Mouse (Mus musculus): ENCODE results near the gene Coa5.

Gene Coa5

DNA sequence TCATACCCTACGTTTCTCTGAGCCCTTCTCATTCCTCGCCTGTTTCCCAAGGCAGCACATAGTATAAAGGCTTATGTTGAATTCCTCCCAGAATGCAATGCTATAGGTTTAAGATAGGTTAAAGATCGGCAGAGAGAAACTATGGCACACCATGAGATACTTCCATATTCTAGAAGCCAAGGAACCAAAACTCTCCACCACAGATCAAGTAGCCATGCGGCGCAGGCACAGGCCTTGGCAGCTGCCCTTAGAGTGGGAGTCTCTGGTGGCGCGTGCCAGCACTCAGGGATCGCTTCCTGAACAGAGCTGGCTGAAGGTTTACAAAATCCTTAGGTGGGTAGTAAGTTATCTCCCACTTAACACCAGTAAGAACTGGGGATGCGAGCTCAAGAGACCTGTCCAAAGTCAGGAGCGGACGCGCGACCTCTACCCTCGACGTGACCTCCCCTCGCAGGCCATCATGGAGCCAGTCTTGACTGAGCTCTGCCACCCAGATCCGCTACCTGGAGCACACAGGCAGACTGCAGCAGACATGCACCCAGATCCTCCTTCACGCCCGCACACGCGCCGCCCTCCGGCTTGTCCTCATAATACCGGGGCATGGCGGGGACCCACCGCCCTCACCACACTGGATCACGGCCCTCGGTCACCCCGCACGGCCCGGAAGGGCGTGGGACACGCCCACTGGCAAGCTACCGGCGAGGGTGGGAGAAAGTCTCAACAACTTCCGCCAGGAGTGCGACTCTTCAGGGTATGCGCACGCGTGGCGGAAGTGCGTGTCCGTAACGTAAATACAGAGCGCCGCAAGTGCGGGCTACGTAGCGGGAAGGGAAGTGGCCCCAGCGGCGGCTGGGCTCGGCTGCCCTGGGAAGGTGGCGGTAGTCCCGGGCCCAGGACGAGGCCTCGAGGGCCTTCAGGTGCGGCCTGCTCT, at the start of gene Coa5, which contains the start of gene Unc50:
Gene Coa5 (minus strand): TSS at position 738 of the 931 bp plus-strand sequence.
Gene Unc50 (plus strand): TSS at position 774 of the 931 bp plus-strand sequence.
- peak; percentile 87 for DNase-seq (ENCODE audit: low spot score)

DNA sequence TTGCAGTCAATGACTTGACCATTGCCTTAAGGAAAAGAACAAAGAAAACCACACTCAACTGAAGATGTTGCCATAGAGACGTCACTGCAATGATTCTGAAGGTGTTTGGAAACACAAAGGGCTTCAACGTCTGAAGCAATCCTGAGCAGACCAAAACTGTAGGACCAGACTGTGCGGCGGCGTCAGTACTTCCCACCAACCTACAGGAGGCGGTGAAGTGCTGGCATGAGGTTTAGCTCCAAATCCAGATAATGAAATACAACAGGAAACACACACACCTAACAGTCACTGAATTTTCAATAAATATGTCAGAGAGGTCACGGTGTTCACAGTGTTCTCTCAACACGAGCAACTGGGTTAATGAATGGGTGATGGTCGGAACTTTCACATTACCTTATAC, 49.2 kb upstream of the Coa5 start:
- DNase-seq (ENCODE audit: low spot score), result no peak

DNA sequence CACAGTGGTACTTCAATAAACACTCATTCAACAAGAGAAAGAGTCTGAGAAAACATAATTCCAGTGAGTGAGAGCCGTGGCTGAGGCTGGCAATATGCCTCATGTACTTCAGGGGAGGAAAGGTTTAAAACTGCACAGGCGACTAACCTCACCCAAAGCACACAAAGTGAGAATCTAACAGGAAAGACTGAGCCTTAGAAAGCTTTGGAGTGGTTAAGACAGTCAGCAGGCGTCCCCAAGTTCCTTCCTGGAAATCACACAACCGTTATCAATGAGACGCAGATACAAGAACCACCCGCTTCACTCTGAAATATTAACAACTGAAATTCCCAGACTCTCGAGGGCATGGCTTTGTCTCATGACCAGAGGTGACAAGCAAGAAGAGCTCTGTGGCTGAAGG, 48.5 kb upstream of the Coa5 start:
- no peak for DNase-seq (ENCODE audit: low spot score)

DNA sequence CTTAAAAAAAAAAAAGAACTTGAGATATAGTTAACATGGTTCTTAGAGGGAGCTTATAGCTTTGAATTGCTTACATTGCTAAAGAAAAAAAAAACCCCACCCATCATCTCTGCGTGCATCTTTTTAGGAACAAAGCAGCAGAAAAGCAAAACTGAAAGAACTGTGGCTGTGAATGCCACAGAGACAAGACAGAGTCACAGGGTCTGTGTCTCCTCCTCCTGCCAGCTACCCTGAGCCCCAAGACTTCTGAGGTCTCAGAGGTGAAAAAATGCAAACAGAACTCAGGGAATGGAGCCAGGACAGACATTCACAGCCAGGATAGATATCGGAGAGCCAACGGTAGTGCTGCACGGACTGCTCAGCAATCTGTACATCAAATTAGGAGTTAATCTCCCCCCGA, 48.0 kb upstream of the Coa5 start:
- no peak for DNase-seq (ENCODE audit: low spot score)

DNA sequence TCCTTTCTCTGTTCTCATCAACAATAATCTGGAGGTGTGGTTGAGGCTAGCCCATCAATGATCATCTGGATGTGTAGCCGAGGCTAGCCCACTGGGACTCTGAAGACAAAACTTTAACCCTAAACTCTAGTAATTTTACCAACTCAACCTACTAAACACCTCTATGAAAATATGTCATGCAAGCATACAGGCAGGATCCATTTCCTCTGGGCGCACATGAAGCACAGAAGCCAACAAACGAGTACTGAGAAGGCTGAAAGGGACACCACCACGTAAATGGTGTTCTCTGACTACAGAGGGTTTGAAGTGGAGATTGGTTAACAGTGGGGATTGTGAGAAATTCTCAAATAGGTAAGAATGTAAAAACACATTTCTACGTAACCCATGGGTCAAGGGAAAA, 47.3 kb upstream of the Coa5 start:
- DNase-seq (ENCODE audit: low spot score), result no peak

DNA sequence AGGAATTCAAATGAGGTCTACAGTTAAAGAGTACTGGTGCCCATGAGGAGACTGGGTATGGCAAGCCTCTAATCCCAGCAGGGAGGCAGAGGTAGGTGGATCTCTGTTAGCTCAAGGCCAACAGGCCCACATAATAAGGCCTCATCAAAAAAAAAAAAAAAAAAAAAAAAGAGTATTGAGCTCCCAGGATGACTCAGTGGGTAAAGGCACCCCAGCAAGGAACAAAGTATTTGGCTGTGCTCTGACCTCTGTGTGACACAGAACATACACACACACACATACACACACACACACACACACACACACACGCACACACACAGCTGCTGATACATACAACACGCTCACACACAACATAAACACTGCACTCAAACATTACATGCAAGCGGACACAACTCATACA, 45.4 kb upstream of the Coa5 start:
- DNase-seq (ENCODE audit: low spot score), result no peak

DNA sequence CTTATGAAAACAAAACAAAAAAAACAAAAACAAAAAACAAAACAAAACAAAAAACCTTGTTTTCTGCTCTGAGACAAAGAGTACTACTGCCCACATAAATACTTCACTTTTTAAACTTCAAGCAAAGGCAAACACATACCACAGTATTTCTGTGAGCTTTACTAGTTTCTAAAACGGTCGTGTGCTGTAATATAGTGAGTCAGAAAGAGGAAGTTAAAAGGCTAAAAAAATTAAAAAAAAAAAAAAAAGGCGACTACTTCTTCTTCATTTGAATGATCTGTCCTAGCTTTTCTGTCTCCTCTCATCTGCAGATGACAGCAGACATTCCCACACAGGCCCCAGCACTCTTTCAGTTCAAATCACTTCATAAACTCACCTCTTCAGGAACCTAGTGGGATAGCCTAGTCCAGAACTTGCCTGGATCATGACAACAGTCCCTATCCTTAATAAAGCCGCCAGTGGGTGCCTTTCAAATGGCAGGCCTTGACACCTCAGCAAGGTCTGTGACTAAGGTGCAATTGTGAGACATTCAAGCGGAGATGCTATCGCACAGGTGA, 44.8 kb upstream of the Coa5 start:
- no peak for DNase-seq (ENCODE audit: low spot score)

DNA sequence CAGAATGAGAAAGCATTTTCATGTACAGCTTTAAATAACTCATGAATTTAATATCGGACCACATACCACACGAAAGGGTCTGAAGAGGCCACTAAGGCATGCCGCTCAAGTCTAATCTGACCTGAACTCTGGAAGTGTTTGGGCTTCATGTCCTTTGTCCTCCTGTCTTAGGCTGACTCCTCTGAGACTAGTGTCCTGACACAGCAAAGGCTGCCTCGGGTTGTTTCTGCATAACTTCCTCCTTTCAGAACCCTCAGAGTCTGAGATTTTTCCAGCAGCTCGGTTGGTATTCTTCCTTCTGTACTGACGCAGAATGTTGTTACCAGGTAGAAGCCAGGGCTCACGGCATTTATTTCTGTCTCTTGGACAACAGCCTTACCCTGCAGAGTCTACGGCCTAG, 44.1 kb upstream of the Coa5 start:
- DNase-seq (ENCODE audit: low spot score), result no peak

DNA sequence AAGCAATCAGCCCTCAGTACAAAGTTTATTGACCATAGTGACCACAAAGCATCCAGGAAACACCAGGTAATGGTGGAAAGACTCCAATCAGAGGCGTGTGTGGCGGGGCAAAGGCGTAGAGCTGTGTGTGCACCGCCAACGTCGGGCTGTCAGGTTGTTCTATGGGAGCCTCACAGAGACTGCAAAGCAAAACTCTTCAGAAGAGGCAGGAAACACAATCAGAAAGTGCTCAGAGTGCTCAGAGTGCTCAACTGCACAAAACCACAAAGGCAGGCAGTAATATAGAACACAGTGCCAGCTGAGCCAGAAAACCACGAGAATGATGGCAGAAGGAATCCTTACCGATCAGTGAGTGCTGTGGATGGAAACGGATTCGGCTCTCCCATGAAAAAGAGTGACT, 43.3 kb upstream of the Coa5 start:
- no peak for DNase-seq (ENCODE audit: low spot score)

DNA sequence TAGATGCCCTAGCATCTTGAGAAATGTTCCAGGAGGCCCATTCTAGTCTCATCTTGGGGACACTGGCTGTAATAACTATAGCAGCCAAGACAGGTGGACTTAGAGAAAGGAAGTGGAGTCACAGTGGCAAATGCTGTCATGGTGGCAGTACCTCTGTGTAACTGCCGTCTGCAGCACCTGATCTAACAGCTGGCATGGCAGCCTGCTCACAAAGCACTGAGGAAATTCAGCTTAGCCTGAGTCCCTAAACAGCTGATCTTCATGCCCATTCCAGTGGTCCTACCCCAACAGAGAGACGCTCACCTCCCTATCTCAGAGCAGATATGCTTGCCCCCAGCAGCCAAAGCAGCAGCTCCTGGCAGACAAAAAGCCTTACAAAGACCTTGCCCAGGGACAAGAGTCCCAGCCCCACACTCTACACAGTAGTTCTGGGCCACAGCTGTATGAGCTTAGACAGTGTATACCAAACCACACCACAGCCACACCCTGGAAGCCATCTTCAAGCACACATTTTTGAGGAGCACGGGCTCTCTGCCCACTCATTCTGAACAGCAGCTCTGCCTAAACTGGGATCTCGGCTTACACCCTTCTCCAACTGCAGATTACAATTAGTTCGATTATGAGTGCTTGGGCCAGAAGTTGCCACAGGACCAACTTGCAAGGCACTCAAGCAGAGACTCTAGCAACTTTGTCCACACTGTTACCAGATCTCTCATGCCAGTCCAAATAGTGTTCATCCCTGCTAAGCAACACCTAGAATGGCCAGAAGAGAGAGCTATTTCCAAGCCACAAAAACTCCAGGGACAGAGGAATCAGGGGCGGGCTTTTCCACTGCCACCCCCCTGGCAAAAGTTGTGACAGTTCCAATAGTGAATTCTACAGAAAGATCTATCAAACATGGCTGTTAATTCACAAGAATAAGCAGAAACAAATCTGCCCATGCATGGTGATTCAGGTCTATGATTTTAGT, 41.6 kb upstream of the Coa5 start:
- DNase-seq (ENCODE audit: low spot score), result no peak

DNA sequence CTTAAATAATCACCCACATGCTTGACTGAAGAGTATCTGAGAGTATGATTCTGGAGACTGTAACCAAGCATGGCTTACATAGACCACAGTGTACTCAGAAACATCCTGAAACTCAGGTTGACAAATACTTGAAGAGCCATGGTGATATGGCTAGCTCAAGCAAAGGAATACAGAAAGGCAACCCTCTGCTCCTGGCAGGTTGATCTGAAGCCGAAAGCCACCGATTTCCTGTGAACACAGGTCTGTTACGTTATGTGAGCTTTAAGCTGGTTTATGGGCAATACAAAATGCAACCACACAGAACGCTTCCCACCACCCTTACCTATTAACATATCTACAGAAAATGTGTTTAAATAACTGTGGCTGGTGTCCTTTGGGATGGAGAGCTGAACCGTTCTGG, 39.1 kb upstream of the Coa5 start:
- no peak for DNase-seq (ENCODE audit: low spot score)

DNA sequence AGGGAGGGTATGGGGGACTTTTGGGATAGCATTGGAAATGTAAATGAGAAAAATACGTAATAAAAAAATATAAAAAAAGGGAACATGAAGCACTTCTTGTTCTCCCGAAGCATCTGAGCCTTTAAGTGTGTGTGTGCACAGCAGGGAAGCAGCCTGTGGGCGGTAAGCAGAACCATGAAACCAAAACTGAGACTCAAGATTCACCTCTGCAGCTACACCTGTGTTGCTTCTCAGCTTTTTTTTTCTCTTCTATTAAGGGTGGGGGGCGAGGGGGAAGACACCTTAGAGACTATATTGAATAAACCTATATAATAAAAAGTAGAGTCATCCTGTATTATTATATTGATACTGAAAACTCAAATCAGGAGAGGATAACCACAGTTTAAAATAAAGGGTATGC, 37.9 kb upstream of the Coa5 start:
- no peak for DNase-seq (ENCODE audit: low spot score)

DNA sequence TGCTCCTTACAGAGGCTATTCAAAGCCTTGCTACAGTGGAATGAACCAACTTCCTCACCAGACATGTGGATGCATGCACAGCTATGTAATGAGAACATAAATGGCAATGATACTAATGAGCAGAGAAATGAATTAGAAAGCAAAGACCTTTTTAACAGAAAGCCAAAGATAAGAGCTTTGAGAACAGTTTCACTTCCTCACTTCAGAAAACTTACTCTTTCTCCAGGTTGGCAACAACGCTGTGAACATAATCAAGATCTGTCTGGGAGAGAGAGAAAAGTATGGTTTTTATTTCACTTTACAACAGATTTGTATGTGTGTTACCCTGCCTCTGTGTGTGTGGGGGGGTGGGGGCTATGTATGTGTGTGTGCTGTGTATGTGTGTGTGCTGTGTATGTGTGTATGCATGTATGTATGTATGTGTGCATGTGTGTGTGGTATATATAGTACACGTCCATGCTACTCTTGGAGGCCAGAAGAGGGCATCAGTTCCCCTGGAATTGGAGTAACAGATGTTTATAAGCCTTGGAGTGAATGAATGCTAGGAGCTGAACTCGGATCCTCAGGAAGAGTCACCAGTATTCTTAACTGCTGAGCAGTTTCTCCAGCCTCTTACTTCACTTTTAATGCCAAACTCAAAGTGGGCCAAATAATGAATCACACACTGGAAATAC, 36.6 kb upstream of the Coa5 start:
- no peak for DNase-seq (ENCODE audit: low spot score)

DNA sequence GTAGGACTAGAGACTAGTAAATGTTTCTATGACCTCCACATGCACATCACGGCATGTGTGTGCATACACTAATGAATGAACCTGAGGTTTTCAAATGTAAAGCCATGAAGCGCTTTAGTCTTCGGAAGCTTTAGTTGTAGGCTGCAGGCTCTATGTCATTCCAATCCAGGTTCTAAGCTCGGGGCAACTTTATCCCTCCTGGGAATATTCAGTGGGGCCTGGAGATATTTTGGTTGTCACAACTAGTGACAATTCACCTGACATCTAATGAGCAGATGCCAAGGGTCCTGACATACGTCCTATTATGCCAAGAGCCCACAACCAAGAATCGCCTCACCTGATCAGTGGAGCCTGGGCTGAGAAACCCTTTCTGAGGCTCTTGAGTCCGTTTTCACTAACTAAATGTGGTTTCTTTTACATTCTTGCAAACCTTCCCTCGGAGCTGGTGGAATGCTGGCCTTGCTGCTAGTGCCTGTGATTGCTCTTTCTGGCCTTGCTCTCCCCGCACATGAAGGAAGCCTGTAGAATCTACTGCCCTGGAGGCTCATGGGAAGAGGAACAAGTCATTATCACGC, 35.1 kb upstream of the Coa5 start:
- DNase-seq (ENCODE audit: low spot score), result no peak

DNA sequence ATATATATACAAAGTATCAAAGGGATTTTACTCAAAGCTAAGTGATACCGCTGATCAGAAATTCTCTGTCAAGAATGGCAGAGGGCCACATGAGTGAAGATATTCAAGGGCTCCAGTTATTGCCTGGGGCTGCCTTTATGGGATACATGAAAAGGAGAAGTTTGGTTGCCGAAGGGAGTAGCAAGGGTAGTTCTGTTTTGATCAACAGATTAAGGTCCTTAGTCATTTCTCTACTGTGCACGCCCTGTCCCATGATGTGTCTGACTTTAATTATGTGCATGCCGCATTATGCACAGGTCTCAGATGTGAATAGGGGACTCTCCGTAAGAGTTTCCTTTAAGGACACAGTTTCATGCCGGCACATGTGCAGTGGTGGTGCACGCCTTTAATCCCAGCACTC, 27.6 kb upstream of the Coa5 start:
- no peak for DNase-seq (ENCODE audit: low spot score)

DNA sequence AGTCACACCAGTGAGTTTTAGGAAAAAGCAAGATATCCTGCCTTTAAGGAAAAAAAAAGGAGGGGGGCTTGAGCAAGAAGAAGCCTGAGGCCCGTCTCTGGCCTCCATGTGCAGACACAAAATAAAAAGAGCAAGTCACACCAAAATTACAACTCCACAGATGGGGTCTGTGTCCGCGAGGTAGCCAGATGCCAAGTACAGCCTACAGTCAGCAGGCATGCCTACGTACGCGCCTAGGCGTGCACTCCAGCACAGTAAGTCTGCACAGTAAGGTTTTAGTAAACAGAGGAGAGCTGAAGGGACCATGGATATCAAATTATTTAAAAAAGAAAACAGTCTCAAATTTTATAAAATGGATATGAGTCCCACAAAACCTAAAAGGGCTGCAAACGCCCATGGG, 21.4 kb upstream of the Coa5 start:
- no peak for DNase-seq (ENCODE audit: low spot score)

DNA sequence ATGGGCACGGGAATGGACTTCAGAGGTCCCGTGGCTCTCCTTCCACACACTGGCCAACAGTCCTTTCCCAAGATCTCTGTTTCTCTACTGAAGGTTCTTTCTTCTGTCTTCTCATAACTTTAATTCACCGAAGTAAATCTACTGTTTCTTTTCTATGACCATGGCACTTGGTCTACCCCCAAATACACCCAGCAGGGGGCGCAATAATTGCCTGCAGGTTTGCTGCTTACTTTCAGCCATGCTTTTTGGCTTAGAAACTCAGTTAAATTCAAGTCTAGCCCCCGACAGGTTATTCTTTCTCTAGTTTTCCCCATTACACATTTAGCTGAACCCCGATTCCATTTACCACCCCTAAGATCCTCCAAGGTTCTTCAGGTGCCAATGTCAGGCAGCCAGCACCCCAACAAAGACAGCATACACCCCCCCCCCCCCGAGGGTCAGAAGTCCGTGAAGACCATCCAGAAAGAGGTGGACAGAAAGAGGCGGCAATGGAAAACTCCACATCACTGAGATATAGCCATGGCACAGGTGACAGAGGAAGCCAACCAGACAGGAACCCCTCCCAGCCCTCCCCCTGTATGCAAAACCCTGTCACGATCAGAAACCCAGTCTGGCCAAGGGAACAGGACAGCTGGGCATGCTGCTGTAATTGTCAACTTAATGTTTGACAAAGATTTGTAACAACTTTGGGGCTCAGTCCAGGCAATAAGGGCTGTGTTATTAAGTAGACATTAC, 18.6 kb upstream of the Coa5 start:
- no peak for DNase-seq (ENCODE audit: low spot score)

DNA sequence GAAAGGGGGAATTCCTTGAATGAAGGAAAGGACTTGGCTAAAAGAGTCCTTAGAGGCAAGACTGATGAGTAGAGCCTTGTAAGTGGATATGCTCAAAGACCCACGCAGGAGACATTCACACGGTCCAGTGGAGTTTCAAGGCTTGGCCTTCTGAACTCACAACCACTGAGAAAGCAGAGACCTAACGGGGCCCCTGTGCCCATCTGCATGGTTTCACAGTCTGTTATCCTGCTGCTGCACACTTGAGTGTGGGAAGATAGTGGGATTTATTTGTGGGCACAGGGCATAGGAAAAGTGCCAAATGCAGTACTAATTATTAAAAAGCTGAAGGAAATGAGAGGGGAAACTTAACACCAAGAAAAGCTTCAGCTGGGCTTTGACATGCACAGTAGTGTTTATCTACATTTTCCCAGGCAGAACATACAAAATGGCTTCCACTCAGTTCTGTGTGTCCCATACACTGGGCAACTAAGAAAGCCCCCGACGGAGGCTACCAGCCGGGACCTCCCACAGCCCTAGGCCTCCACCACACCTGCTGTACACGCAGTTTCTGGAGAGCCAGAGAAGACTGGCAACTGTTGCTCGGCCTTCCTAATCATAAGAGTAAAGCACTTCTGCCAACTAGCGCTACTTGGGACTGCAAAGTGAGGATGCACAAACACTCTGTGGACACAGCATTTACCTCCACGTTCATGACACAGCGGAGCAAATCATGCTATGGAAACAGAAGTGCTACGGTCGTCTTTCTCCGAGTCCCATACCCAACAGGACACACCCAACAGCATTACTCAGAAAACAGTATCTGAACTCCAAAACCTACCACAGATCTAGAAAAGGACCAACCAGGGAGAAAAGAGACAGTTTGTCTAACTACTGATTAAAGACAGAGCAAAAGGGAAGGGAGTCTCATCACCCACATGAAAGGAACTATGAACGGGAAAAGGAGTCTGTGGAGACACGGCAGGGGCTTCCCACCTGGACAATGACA, 13.2 kb upstream of the Coa5 start:
- no peak for DNase-seq (ENCODE audit: low spot score)

DNA sequence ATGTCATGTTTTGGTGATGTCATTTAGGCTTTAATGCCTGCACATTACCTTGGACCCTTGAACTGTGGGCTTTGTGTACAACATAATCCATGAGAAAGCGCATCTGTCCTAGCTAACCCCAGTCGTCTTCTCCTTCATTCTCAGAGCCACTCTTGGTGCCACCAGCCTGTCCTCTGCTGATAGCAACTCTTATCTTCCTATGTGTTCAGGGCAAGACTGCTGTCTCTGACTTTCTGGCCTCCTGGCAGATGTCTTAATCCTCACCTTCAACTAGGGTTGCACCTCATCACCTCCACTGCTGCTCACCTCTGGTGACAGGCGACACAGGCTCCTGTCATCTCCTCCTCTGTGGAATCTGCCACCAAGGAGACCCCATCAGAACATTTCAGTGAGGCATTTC, 6.5 kb upstream of the Coa5 start:
- no peak for DNase-seq (ENCODE audit: low spot score)
